Mouse (Mus musculus): ENCODE measurements around the gene Dcst2. TPM values are rescaled to one million over a fixed set of nuclear protein-coding genes. Genes with fewer than 3 reads are reported as not detected.

Dcst2 gene
- polyA plus RNA-seq, 1 experiment, result not detected

GRCm38 (mm10) chr3:89330948-89331347 lies 30.8 kb upstream of the Dcst2 start:
- Histone ChIP-seq H3K27ac (ENCODE audit: insufficient read depth, low read length) (no peak overlapping the region), H3K4me1 (ENCODE audit: control insufficient read depth, insufficient read depth, low read length) (no peaks in the 10 kb centered on the region), H3K4me3 (ENCODE audit: insufficient read depth, low read length) (no peak overlapping the region)
- no peak for TF ChIP-seq POLR2A (IDR thresholded peaks at IDR 0.05; ENCODE audit: low read depth, low read length)
- TF ChIP-seq CTCF (IDR thresholded peaks at IDR 0.05; ENCODE audit: borderline replicate concordance, insufficient read depth, low read length), result no peak

GRCm38 (mm10) chr3:89331561-89331960 lies 30.2 kb upstream of the Dcst2 start:
- Histone ChIP-seq H3K27ac (ENCODE audit: insufficient read depth, low read length) (no peak overlapping the region), H3K4me3 (ENCODE audit: insufficient read depth, low read length) (no peak overlapping the region), H3K4me1 (ENCODE audit: control insufficient read depth, insufficient read depth, low read length) (0 out of 2 replicates have a peak, but pooled peaks cover 3% of the 10 kb centered on the region)
- TF ChIP-seq CTCF (IDR thresholded peaks at IDR 0.05; ENCODE audit: borderline replicate concordance, insufficient read depth, low read length) (no peak), POLR2A (IDR thresholded peaks at IDR 0.05; ENCODE audit: low read depth, low read length) (no peak)

- 0 out of 2 replicates have a peak, but pooled peaks cover 5% of the 10 kb centered on the region for H3K4me1 ChIP-seq (ENCODE audit: control insufficient read depth, insufficient read depth, low read length)
- no peak overlapping the region for H3K4me3 ChIP-seq (ENCODE audit: insufficient read depth, low read length)
- no peak for TF ChIP-seq POLR2A (IDR thresholded peaks at IDR 0.05; ENCODE audit: low read depth, low read length)
- no peak for TF ChIP-seq CTCF (IDR thresholded peaks at IDR 0.05; ENCODE audit: borderline replicate concordance, insufficient read depth, low read length)
- no peak overlapping the region for H3K27ac ChIP-seq (ENCODE audit: insufficient read depth, low read length)
Observed at GRCm38 (mm10) chr3:89332013-89332412, 29.8 kb upstream of the Dcst2 start.

- 0 out of 2 replicates have a peak, but pooled peaks cover 5% of the 10 kb centered on the region for H3K4me1 ChIP-seq (ENCODE audit: control insufficient read depth, insufficient read depth, low read length)
- H3K4me3 ChIP-seq (ENCODE audit: insufficient read depth, low read length), result no peak overlapping the region
- TF ChIP-seq CTCF (IDR thresholded peaks at IDR 0.05; ENCODE audit: borderline replicate concordance, insufficient read depth, low read length) (no peak), POLR2A (IDR thresholded peaks at IDR 0.05; ENCODE audit: low read depth, low read length) (no peak)
- H3K27ac ChIP-seq (ENCODE audit: insufficient read depth, low read length), result no peak overlapping the region
Observed at GRCm38 (mm10) chr3:89332476-89332875, 29.3 kb upstream of the Dcst2 start.

DNA sequence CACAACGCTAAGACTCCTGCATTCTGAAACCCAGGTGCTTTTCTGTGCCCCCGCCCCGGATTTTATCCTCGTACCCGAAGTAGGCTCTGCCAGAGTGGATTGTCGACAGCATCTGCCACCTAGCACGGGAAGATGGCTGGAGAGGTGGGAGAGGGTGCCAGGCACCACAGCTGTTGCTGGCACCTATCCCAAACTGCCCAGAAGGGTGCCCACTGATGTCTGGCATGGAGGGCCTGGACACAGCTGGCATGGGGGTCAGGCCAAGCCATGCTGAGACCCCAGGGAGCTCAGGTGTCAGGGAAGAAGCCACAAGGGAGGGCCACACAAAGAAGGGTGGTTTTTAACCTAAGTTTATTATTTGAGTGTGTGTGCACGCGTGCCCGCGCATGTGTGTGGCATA lies 28.7 kb upstream of the Dcst2 start:
- H3K4me3 ChIP-seq (ENCODE audit: insufficient read depth, low read length), result no peak overlapping the region
- H3K27ac ChIP-seq (ENCODE audit: insufficient read depth, low read length), result no peak overlapping the region
- H3K4me1 ChIP-seq (ENCODE audit: control insufficient read depth, insufficient read depth, low read length), result 0 out of 2 replicates have a peak, but pooled peaks cover 5% of the 10 kb centered on the region
- TF ChIP-seq CTCF (IDR thresholded peaks at IDR 0.05; ENCODE audit: borderline replicate concordance, insufficient read depth, low read length), result no peak
- no peak for TF ChIP-seq POLR2A (IDR thresholded peaks at IDR 0.05; ENCODE audit: low read depth, low read length)

DNA sequence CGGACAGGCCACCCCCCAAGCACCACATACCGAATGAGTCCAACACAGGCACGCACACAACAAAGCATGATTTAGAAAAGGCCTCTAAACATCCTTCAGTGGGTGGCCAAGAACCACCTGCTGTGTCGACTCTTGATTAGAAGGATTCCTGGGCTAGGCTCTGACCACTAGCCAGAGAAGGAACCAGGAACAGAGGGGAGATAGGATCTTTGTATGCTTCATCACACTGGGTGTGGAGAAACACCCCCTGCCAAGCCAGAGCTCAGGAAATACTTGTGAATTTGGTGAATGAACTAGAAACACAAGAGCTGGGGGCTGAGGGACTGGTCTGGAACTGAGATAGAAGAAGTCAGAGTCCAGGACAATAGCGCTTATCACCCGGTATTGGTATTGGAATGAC lies 25.2 kb upstream of the Dcst2 start:
- Histone ChIP-seq H3K27ac (ENCODE audit: insufficient read depth, low read length) (no peak overlapping the region), H3K4me1 (ENCODE audit: control insufficient read depth, insufficient read depth, low read length) (0 out of 2 replicates have a peak, but pooled peaks cover 5% of the 10 kb centered on the region), H3K4me3 (ENCODE audit: insufficient read depth, low read length) (peak overlapping the region; percentile 90)
- TF ChIP-seq POLR2A (IDR thresholded peaks at IDR 0.05; ENCODE audit: low read depth, low read length) (no peak), CTCF (IDR thresholded peaks at IDR 0.05; ENCODE audit: borderline replicate concordance, insufficient read depth, low read length) (no peak)

DNA sequence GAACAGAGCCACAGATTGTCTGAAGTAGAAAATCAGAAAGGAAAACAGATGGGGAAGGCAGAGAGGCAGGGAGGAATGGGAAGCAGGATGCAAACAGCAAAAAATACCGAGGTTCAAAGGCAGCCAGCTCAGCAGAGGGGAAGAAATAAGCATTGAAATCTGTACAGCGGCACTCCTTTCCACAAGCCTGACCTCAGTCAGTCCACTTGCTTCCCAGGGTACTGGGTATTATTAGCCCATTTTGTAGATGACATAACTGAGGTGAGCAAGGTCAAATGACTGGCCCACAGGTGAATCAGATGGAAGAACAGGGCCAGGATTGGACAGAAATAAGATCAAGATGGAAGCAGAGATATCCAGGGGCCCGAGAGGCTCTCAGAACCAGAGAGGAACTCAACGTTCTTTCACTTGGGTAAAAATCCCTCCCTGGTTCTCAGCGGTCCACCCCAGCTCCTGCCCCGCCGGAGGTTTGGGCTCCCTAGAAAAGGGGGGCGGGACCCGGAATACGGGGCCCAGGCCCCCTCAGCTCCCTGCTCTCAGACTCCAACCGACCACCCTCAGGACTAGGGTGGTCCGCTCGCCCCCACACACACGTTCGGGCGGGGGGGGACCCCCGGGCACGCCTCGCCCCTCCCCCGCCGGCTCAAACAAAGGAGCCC lies 24.6 kb upstream of the Dcst2 start:
- peak overlapping the region; percentile 90 for H3K4me3 ChIP-seq (ENCODE audit: insufficient read depth, low read length)
- 0 out of 2 replicates have a peak, but pooled peaks cover 5% of the 10 kb centered on the region for H3K4me1 ChIP-seq (ENCODE audit: control insufficient read depth, insufficient read depth, low read length)
- TF ChIP-seq POLR2A (IDR thresholded peaks at IDR 0.05; ENCODE audit: low read depth, low read length) (no peak), CTCF (IDR thresholded peaks at IDR 0.05; ENCODE audit: borderline replicate concordance, insufficient read depth, low read length) (no peak)
- H3K27ac ChIP-seq (ENCODE audit: insufficient read depth, low read length), result peak overlapping the region; percentile 42

DNA sequence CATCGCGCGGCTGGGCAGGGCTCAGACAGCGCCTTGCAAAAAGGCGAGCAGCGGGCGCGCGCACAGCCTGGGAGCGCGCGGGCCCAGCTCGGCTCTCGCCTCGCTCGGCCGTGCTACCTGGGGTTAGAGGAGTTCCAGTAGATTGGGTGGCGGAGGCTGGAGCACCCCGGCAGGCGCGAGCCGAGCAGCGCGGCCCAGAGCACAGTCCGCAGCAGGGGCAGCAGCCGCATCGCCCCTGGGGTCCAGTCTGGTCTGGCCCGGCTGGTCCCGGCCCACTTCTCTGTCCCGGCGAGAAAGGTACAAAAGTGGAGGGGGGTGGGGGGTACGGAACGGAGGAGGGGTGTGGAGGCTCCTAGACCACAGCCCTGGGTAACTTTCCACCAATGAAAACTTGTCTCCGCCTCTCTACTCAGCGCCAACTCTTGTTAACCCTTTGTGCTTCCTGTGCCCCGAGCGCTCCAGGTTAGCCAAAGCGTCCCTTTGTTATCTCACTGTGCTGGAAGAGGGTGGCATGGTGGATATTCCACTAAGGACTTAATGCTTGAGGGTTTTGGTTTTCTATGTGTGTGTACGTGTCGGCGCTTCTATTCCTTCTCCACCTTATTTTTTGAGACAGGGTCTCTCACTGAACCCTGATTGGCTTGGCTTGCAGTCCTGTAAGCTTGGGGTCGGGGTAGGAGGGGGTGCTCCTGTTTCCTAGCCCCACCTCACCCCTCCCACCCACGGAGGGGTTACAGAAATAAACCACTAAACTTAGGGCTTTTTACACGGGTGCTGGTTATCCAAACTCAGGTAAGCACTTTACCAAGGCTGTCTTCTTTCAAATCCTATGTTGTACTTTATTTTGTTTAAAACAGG lies 23.8 kb upstream of the Dcst2 start, which contains the start of gene Efna4:
TSS of gene Efna4 (minus strand) at position 308 of the 858 bp plus-strand sequence.
- Histone ChIP-seq H3K4me3 (ENCODE audit: insufficient read depth, low read length) (peak within 1 kb of the TSS; percentile 90), H3K27ac (ENCODE audit: insufficient read depth, low read length) (peak within 1 kb of the TSS; percentile 42), H3K4me1 (ENCODE audit: control insufficient read depth, insufficient read depth, low read length) (0 out of 2 replicates have a peak, but pooled peaks cover 5% of the 10 kb centered on the region)
- TF ChIP-seq POLR2A (IDR thresholded peaks at IDR 0.05; ENCODE audit: low read depth, low read length) (peak; percentile 69), CTCF (IDR thresholded peaks at IDR 0.05; ENCODE audit: borderline replicate concordance, insufficient read depth, low read length) (no peak)

DNA sequence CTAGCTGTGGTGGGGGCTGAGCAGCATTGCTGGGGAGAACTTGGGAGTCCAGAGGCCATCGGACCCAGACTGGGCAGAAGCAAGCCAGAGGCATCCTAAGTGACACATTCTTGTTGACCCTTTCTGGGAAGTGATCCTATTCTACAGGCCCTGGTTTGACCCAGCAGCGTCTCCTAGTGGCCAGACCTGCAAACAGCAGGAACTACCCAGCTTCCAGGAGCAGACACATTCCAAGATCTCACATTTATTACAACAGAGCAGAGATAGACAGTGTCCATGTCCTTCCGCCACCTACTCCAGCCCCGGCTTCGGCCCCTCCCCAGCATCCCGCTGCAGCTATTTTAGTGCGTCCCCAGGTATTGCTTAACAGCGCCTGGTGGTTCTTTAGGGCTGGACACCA lies 22.4 kb upstream of the Dcst2 start:
- Histone ChIP-seq H3K4me1 (ENCODE audit: control insufficient read depth, insufficient read depth, low read length) (0 out of 2 replicates have a peak, but pooled peaks cover 5% of the 10 kb centered on the region), H3K4me3 (ENCODE audit: insufficient read depth, low read length) (no peak overlapping the region), H3K27ac (ENCODE audit: insufficient read depth, low read length) (no peak overlapping the region)
- TF ChIP-seq POLR2A (IDR thresholded peaks at IDR 0.05; ENCODE audit: low read depth, low read length) (no peak), CTCF (IDR thresholded peaks at IDR 0.05; ENCODE audit: borderline replicate concordance, insufficient read depth, low read length) (peak; percentile 69; the same call in 1 of the 2 replicates)
